Mouse (Mus musculus): ENCODE measurements around the gene Mpg.

DNA sequence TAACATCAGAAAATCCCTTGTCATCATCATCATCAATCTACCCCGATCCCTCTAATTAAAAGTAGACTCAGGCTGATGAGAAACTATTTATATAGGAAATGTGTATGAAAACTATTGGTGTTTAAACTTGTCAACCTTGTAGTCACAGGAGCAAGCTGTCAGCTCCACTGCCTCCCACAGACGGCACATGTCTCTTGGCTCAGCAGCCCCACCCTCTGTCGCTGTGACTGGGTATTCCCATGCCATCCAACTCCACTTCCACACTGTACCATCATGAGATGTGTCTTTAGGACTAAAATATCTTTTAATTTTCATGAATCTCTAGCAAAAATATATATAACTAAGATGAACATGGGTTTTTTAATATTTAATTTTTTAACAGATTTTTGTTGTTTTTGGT is 22.0 kb downstream of the Mpg start:
- TF ChIP-seq GATA1 (IDR thresholded peaks at IDR 0.05; ENCODE audit: borderline replicate concordance, low read length), result no peak
- TF ChIP-seq FLI1 (IDR thresholded peaks at IDR 0.05; ENCODE audit: low read length), result no peak

All from megakaryocyte, embryonic 14.5 days (primary cell).